Mouse (Mus musculus): Measurements from ENCODE around the gene Tbk1. TPM values are rescaled to one million over a fixed set of nuclear protein-coding genes. Genes with fewer than 3 reads are reported as not detected.

Gene Tbk1
- 41.2 and 43.3 TPM in 2 replicates for total RNA-seq (2015)
- 91.2 and 91.3 TPM in 2 replicates for total RNA-seq (2017)

- ATAC-seq (ENCODE audit: poor library complexity, severe bottlenecking): peak; percentile 73
These were observed at the start of gene Tbk1 for GRCm38 (mm10) chr10:121586675-121587370. Gene Tbk1 (minus strand): TSS chr10:121586787.

- ATAC-seq (ENCODE audit: poor library complexity, severe bottlenecking): no peak
These were observed 49.7 kb upstream of the Tbk1 start for GRCm38 (mm10) chr10:121636276-121636675.

- no peak for ATAC-seq (ENCODE audit: poor library complexity, severe bottlenecking)
These were observed 47.6 kb upstream of the Tbk1 start for GRCm38 (mm10) chr10:121634159-121634558.

- ATAC-seq (ENCODE audit: poor library complexity, severe bottlenecking): no peak
These were observed 42.0 kb upstream of the Tbk1 start for GRCm38 (mm10) chr10:121628561-121629040.

GRCm38 (mm10) chr10:121627216-121627852 is 40.7 kb upstream of the Tbk1 start:
- no peak for ATAC-seq (ENCODE audit: poor library complexity, severe bottlenecking)

- ATAC-seq (ENCODE audit: poor library complexity, severe bottlenecking): peak; percentile 93
These were observed 39.7 kb upstream of the Tbk1 start, which contains the start of gene Xpot for GRCm38 (mm10) chr10:121626186-121626882. Gene Xpot (minus strand): TSS chr10:121626332.

GRCm38 (mm10) chr10:121625407-121626185 is 39.0 kb upstream of the Tbk1 start:
- peak; percentile 49 for ATAC-seq (ENCODE audit: poor library complexity, severe bottlenecking)

- ATAC-seq (ENCODE audit: poor library complexity, severe bottlenecking): no peak
These were observed 38.4 kb upstream of the Tbk1 start for GRCm38 (mm10) chr10:121625006-121625405.

GRCm38 (mm10) chr10:121623670-121624069 is 37.1 kb upstream of the Tbk1 start:
- ATAC-seq (ENCODE audit: poor library complexity, severe bottlenecking): no peak

GRCm38 (mm10) chr10:121622431-121622830 is 35.8 kb upstream of the Tbk1 start:
- no peak for ATAC-seq (ENCODE audit: poor library complexity, severe bottlenecking)

GRCm38 (mm10) chr10:121615935-121616334 is 29.3 kb upstream of the Tbk1 start:
- ATAC-seq (ENCODE audit: poor library complexity, severe bottlenecking): no peak

GRCm38 (mm10) chr10:121615146-121615870 is 28.7 kb upstream of the Tbk1 start:
- ATAC-seq (ENCODE audit: poor library complexity, severe bottlenecking): no peak

- ATAC-seq (ENCODE audit: poor library complexity, severe bottlenecking): peak; percentile 54; the same call in 1 of the 2 replicates
These were observed 27.0 kb upstream of the Tbk1 start for GRCm38 (mm10) chr10:121613570-121613969.

- ATAC-seq (ENCODE audit: poor library complexity, severe bottlenecking): no peak
These were observed 25.9 kb upstream of the Tbk1 start for GRCm38 (mm10) chr10:121612448-121612847.

GRCm38 (mm10) chr10:121611587-121611986 is 25.0 kb upstream of the Tbk1 start:
- no peak for ATAC-seq (ENCODE audit: poor library complexity, severe bottlenecking)

GRCm38 (mm10) chr10:121608177-121608576 is 21.6 kb upstream of the Tbk1 start:
- ATAC-seq (ENCODE audit: poor library complexity, severe bottlenecking): no peak

GRCm38 (mm10) chr10:121604632-121605344 is 18.2 kb upstream of the Tbk1 start:
- no peak for ATAC-seq (ENCODE audit: poor library complexity, severe bottlenecking)

GRCm38 (mm10) chr10:121603556-121603955 is 17.0 kb upstream of the Tbk1 start:
- no peak for ATAC-seq (ENCODE audit: poor library complexity, severe bottlenecking)

- ATAC-seq (ENCODE audit: poor library complexity, severe bottlenecking): no peak
These were observed 14.7 kb upstream of the Tbk1 start for GRCm38 (mm10) chr10:121601272-121601671.

Data from megakaryocyte, adult 5-6 weeks (primary cell).